Mouse (Mus musculus): Measurements from ENCODE around the gene Bmper.

The Bmper gene

GRCm38 (mm10) chr9:23235368-23236002 is 12.6 kb downstream of the Bmper start:
- no peak for DNase-seq (ENCODE audit: low read depth, low spot score)

GRCm38 (mm10) chr9:23236635-23237279 is 13.9 kb downstream of the Bmper start:
- DNase-seq (ENCODE audit: low read depth, low spot score): no peak

GRCm38 (mm10) chr9:23239011-23239410 is 16.1 kb downstream of the Bmper start:
- DNase-seq (ENCODE audit: low read depth, low spot score): no peak

GRCm38 (mm10) chr9:23242911-23243310 is 20.0 kb downstream of the Bmper start:
- no peak for DNase-seq (ENCODE audit: low read depth, low spot score)

- no peak for DNase-seq (ENCODE audit: low read depth, low spot score)
Observed at GRCm38 (mm10) chr9:23243869-23244268, 21.0 kb downstream of the Bmper start.

GRCm38 (mm10) chr9:23246389-23246788 is 23.5 kb downstream of the Bmper start:
- no peak for DNase-seq (ENCODE audit: low read depth, low spot score)

- DNase-seq (ENCODE audit: low read depth, low spot score): peak; percentile 28
Observed at GRCm38 (mm10) chr9:23250026-23250425, 27.1 kb downstream of the Bmper start.

- no peak for DNase-seq (ENCODE audit: low read depth, low spot score)
Observed at GRCm38 (mm10) chr9:23251001-23251400, 28.1 kb downstream of the Bmper start.

GRCm38 (mm10) chr9:23253624-23254023 is 30.7 kb downstream of the Bmper start:
- DNase-seq (ENCODE audit: low read depth, low spot score): no peak

GRCm38 (mm10) chr9:23254237-23255214 is 31.6 kb downstream of the Bmper start:
- DNase-seq (ENCODE audit: low read depth, low spot score): no peak

GRCm38 (mm10) chr9:23255841-23256240 is 33.0 kb downstream of the Bmper start:
- DNase-seq (ENCODE audit: low read depth, low spot score): no peak

- no peak for DNase-seq (ENCODE audit: low read depth, low spot score)
Observed at GRCm38 (mm10) chr9:23256576-23256975, 33.7 kb downstream of the Bmper start.

- DNase-seq (ENCODE audit: low read depth, low spot score): no peak
Observed at GRCm38 (mm10) chr9:23261834-23262233, 39.0 kb downstream of the Bmper start.

- DNase-seq (ENCODE audit: low read depth, low spot score): no peak
Observed at GRCm38 (mm10) chr9:23262851-23263250, 40.0 kb downstream of the Bmper start.

- no peak for DNase-seq (ENCODE audit: low read depth, low spot score)
Observed at GRCm38 (mm10) chr9:23264471-23264870, 41.6 kb downstream of the Bmper start.

GRCm38 (mm10) chr9:23268609-23269008 is 45.7 kb downstream of the Bmper start:
- DNase-seq (ENCODE audit: low read depth, low spot score): no peak

GRCm38 (mm10) chr9:23269087-23269486 is 46.2 kb downstream of the Bmper start:
- no peak for DNase-seq (ENCODE audit: low read depth, low spot score)

- no peak for DNase-seq (ENCODE audit: low read depth, low spot score)
Observed at GRCm38 (mm10) chr9:23276244-23276643, 53.4 kb downstream of the Bmper start.

- no peak for DNase-seq (ENCODE audit: low read depth, low spot score)
Observed at GRCm38 (mm10) chr9:23284940-23285460, 62.1 kb downstream of the Bmper start.

- no peak for DNase-seq (ENCODE audit: low read depth, low spot score)
Observed at GRCm38 (mm10) chr9:23293574-23293973, 70.7 kb downstream of the Bmper start.

- DNase-seq (ENCODE audit: low read depth, low spot score): no peak
Observed at GRCm38 (mm10) chr9:23295569-23295968, 72.7 kb downstream of the Bmper start.
